Mouse (Mus musculus) urinary bladder, postnatal 25 days (tissue): Measurements from ENCODE around the gene Csf3.
"Not testable (repeated sequence)": the region's sequence is repeated elsewhere in the genome, so short reads cannot be mapped to it uniquely, and the experiment has no call there.

Experiments used
- DNase-seq: peaks from one replicate; pipeline ENCODE4 v3.0.0; 2022; ENCODE audit warnings: low spot score

The Csf3 gene

GRCm38 (mm10) chr11:98696454-98697216 lies 4.4 kb upstream of the Csf3 start:
- no peak for DNase-seq

GRCm38 (mm10) chr11:98697225-98697624 lies 3.8 kb upstream of the Csf3 start:
- DNase-seq: no peak

DNA sequence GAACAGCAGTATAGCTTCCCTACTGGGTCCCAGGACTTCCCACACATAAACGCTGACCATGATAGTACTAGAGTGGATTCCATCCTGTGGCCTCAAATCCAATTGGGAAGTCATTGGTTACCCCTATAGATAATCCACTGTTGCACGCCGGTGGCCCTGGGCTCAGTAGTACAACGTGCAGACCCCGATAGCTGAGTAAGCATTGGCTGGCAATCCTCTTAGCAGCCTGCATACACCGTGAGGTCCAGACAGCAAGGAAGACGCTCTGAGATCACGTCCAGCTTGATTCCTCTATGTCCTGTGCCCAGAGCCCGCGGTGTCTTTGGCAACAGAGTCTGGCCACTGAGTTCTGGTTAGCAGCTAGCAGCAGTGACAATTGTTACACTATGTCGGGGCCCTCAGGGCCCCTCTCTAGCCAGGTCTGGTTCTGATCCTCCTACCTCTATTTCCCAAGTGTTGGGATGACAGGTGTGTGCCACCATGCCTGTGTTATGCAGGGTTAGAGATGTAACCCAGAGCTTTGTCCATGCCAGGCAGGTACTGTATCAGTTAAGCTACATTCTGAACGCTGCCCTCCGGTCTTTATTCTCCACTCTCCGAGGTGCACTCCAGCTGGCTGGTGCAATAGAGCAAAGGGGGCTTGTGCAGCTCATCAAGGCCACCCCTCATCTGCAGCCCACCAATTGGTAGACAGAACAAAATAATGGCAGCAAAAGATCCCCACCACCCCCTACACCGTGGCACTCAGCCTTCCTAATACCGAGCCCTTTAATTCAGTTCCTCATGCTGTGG lies 2.0 kb upstream of the Csf3 start:
- DNase-seq: no peak

DNA sequence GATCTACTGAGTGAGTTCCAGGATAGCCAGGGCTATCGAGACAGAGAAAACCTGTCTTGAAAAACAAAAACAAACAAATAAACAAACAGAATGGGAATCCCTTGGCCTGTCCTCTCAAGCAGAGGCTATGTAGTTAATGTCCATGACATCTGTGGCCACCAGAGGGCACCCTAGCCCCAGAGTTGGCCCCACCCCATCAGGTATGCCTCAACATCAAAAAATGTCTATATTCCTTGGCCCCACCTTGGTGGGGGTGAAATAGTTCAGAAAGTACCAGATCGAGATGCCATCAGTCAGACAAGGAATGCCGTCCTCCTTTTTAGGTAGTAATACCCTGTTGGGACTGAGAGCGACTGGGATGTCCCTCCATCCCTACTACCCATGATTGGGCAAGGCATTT lies 1.2 kb upstream of the Csf3 start:
- DNase-seq: peak; percentile 80

GRCm38 (mm10) chr11:98702323-98702722 lies 1.3 kb downstream of the Csf3 start:
- no peak for DNase-seq

GRCm38 (mm10) chr11:98705021-98705420 lies 4.0 kb downstream of the Csf3 start:
- DNase-seq: no peak

DNA sequence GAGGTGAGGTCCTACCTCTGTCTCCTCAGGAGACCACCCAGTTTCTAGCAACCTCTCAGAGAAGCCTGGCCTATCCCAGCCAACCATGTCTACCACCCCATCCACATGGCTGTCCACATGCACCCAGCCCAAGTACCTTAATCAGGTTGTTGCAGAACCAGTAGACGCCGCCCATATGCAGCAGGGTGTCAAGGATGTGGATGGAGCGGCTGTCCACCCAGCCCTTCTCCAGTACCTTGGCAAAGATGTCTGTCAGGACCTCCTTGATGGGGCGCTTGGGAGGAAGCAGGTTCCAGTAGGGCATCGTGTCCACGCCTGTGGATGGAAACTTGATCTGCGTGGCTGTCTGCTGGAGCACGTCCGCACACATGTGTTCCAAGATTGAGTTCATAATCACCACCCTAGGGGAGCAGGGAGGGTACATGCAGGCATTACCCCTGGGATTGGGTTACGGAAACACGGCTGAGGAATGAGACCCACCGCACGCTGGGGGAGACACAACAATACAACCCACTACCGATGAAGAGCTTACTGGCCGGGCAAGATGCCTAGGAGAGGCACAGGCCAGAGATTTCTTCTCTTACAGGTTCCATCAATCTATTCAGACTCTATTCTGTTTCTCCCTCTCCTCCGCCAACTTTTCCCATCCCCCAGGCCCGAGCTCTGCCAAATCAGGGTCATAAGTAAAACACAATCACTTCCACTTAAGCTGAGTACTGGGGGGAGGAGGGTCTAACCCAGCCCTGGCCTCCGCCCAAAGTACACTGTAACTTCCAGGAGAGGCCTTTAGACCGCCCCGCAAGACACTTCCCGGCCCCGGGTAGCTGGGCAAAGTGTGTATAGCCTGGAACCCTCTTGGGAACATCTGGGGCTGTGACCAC lies 6.6 kb downstream of the Csf3 start:
- DNase-seq: no peak

- DNase-seq: no peak
Observed at GRCm38 (mm10) chr11:98708282-98708956, 7.4 kb downstream of the Csf3 start.

GRCm38 (mm10) chr11:98709001-98709741 lies 8.1 kb downstream of the Csf3 start:
- DNase-seq: peak; percentile 62

- DNase-seq: peak; percentile 88
Observed at GRCm38 (mm10) chr11:98710416-98711045, 9.5 kb downstream of the Csf3 start.

- no peak for DNase-seq
Observed at GRCm38 (mm10) chr11:98711046-98711434, 10.0 kb downstream of the Csf3 start.

GRCm38 (mm10) chr11:98712009-98712408 lies 10.9 kb downstream of the Csf3 start:
- not testable (repeated sequence) for DNase-seq

GRCm38 (mm10) chr11:98713703-98714102 lies 12.6 kb downstream of the Csf3 start:
- no peak for DNase-seq

GRCm38 (mm10) chr11:98715946-98716345 lies 14.9 kb downstream of the Csf3 start:
- no peak for DNase-seq

DNA sequence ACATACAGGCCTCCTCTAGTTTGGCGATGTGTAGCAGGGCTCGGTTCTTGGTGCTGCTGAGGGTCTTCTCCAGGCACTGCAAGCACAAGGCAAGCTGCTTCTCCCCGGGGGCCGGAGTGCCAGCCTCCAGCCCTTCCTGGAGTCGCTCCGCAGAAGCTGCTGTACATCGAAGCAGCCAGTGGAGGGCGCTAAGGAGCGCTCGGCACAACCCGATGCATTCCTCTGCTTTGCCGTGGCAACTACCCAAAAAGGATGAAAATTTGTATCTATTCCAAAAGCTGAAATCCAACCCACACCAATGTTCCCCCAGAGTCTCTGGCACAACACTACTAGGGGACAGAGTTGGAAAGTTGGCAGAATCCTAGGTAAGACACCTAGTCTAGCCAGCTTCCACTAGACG lies 16.8 kb downstream of the Csf3 start:
- DNase-seq: peak; percentile 71

DNA sequence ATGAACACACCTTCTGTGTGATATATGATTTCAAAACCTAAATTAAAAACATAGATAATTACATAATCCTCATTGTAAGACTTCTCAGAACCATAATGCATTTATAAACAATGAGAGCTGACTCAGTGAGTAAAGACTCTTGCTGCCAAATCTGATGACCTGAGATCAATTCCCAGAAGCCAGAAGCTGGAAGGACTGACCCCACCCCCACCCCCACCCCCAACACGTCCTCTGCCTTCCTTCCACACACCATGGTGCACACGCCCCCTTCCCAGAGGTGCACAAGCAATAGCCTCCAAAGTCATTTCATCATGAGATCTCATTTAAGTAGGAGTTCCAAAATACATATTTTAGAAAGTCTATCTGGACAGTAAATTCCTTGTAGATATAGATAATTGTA lies 19.7 kb downstream of the Csf3 start:
- no peak for DNase-seq

GRCm38 (mm10) chr11:98721458-98722226 lies 20.6 kb downstream of the Csf3 start:
- no peak for DNase-seq

DNA sequence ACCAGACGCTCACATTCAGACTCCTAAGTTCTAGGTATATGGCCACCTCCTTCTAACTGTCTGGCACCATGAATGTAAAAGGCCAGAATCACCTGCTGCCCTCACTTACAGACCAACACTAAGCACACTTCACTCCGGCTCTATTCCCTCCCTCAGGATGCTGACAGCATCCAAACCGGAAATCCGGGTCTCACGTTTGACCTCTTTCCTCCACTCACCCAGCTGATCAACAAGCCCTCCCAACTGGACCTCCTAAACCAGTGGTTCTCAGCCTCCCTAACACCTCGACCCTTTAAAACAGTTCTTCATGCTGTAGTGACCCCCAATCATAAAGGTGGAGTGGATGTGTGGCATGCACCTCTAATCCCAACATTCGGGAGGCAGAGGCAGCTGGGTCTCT lies 22.0 kb downstream of the Csf3 start:
- no peak for DNase-seq

GRCm38 (mm10) chr11:98725926-98726506 lies 25.0 kb downstream of the Csf3 start:
- DNase-seq: no peak
